ENCODE assay signal across 21 mouse cellular contexts in genomic region chr3:101059214-101059613, GRCm38 (mm10). TPM values are rescaled to one million over a fixed set of nuclear protein-coding genes. Genes with fewer than 3 reads are reported as not detected.
DNase-seq lines count a peak whose midpoint lies in the region; ATAC-seq and TF ChIP-seq lines count a peak whose summit lies in the region.
"Had no signal": no experiment of that assay in that cellular context is flagged by ENCODE, and none has a peak within 500 bp of the region (broad histone marks: within the 10 kb centered on the region; RNA-seq: fewer than 3 reads in every experiment).

No protein-coding gene starts in this region.

- no peaks in the 10 kb centered on the region for H3K79me2 ChIP-seq in heart, adult 2 months (replicated peaks; ENCODE audit: control insufficient read depth, insufficient read depth, low read length)

- H3K4me1 ChIP-seq in forebrain, embryonic 16.5 days (replicated peaks; ENCODE audit: control insufficient read depth, insufficient read depth, low read length) = no peaks in the 10 kb centered on the region
- H3K4me1 ChIP-seq in forebrain, embryonic 10.5 days = no peaks in the 10 kb centered on the region
- no peaks in the 10 kb centered on the region for H3K4me1 ChIP-seq in heart, adult 2 months (ENCODE audit: control insufficient read depth, insufficient read depth, low read length)
- H3K4me1 ChIP-seq: liver, embryonic 12.5 days; lung, embryonic 15.5 days had no signal

- no peak overlapping the region for H3K4me2 ChIP-seq in forebrain, embryonic 16.5 days (ENCODE audit: low read length)
- H3K4me2 ChIP-seq: heart, embryonic 11.5 days; liver, embryonic 12.5 days; lung, embryonic 15.5 days had no signal

- H3K9me3 ChIP-seq in forebrain, embryonic 16.5 days (ENCODE audit: control insufficient read depth, low read length) = no peaks in the 10 kb centered on the region
- no peaks in the 10 kb centered on the region for H3K9me3 ChIP-seq in forebrain, embryonic 10.5 days
- H3K9me3 ChIP-seq: liver, embryonic 12.5 days; lung, embryonic 15.5 days had no signal

- no peak for DNase-seq in forebrain, embryonic 10.5 days (ENCODE audit: extremely low spot score, low spot score)
- DNase-seq in right cerebral cortex, adult 2 months (ENCODE audit: low spot score in 2 of 2) = peak; percentile 26 to 29
- no peak for DNase-seq in right cerebral cortex, postnatal 25 days
- DNase-seq in naive thymus-derived CD4-positive, alpha-beta T cell, adult 2 months (ENCODE audit: low read depth) = peak; percentile 75
- no peak for DNase-seq in heart, postnatal 25 days (ENCODE audit: low spot score)
- no peak for DNase-seq in heart, adult 2 months
- DNase-seq: cerebellum, postnatal 10 days; gastrocnemius, postnatal 36 days; heart, postnatal 14 days; kidney, adult 2 months; kidney, postnatal 14 days; midbrain, embryonic 14.5 days; thymus, postnatal 14 days had no signal

- TF ChIP-seq EP300 in heart, adult 2 months (IDR thresholded peaks at IDR 0.05; ENCODE audit: insufficient read depth, low read depth, low read length) = no peak

- peak; percentile 33; the same call in 1 of the 2 replicates for ATAC-seq in forebrain, embryonic 16.5 days
- ATAC-seq in common myeloid progenitor, adult 5-6 weeks (replicated peaks; ENCODE audit: low read depth, poor library complexity, severe bottlenecking) = 0 out of 2 replicates have a peak, but pooled peaks have one; percentile 43
- ATAC-seq: hindbrain, embryonic 16.5 days; liver, embryonic 12.5 days; Patski had no signal

- intact Hi-C loops in heart, postnatal 25 days (cut with DNase I) = no loop called here
- intact Hi-C loops in heart, adult 2 months (cut with DNase I) = no loop called here

- H3K27ac ChIP-seq in forebrain, embryonic 16.5 days (ENCODE audit: low read length) = no peak overlapping the region
- H3K27ac ChIP-seq in forebrain, embryonic 10.5 days = no peak overlapping the region
- no peak overlapping the region for H3K27ac ChIP-seq in heart, adult 2 months
- H3K27ac ChIP-seq: liver, embryonic 12.5 days; lung, embryonic 15.5 days had no signal

- no peak for TF ChIP-seq CTCF in heart, adult 2 months (IDR thresholded peaks at IDR 0.05)

- no peak overlapping the region for H3K4me3 ChIP-seq in forebrain, embryonic 16.5 days (replicated peaks; ENCODE audit: low read length)
- H3K4me3 ChIP-seq in forebrain, embryonic 10.5 days = no peak overlapping the region
- H3K4me3 ChIP-seq in heart, adult 2 months = no peak overlapping the region
- H3K4me3 ChIP-seq: liver, embryonic 12.5 days; lung, embryonic 15.5 days had no signal

- H3K36me3 ChIP-seq in forebrain, embryonic 16.5 days (ENCODE audit: control insufficient read depth, insufficient read depth) = no peaks in the 10 kb centered on the region
- peaks cover 93% of the 10 kb centered on the region for H3K36me3 ChIP-seq in forebrain, embryonic 10.5 days (replicated peaks)
- H3K36me3 ChIP-seq in heart, adult 2 months (ENCODE audit: control insufficient read depth, insufficient read depth, low read length) = no peaks in the 10 kb centered on the region
- H3K36me3 ChIP-seq: liver, embryonic 12.5 days had no signal

- H3K9ac ChIP-seq in forebrain, embryonic 16.5 days (replicated peaks; ENCODE audit: low read depth, low read length) = no peak overlapping the region
- no peak overlapping the region for H3K9ac ChIP-seq in heart, adult 2 months (ENCODE audit: low read depth, low read length)
- H3K9ac ChIP-seq: liver, embryonic 12.5 days; lung, embryonic 15.5 days had no signal

- 64% methylated on average over 4 of the region's 4 CpGs for WGBS in forebrain, embryonic 16.5 days
- WGBS in forebrain, embryonic 10.5 days = 86% methylated on average over 4 of the region's 4 CpGs
- 65% methylated on average over 4 of the region's 4 CpGs for WGBS in heart, adult 2 months

- H3K27me3 ChIP-seq in forebrain, embryonic 16.5 days (replicated peaks; ENCODE audit: control insufficient read depth, insufficient read depth, low read length) = no peaks in the 10 kb centered on the region
- H3K27me3 ChIP-seq in forebrain, embryonic 10.5 days (ENCODE audit: poor library complexity, severe bottlenecking) = no peaks in the 10 kb centered on the region
- H3K27me3 ChIP-seq in heart, adult 2 months (ENCODE audit: control insufficient read depth, insufficient read depth, low read length) = no peaks in the 10 kb centered on the region
- H3K27me3 ChIP-seq: liver, embryonic 12.5 days; lung, embryonic 15.5 days; Patski had no signal

- no peak for TF ChIP-seq POLR2A in heart, adult 2 months (IDR thresholded peaks at IDR 0.05; ENCODE audit: insufficient read depth, low read depth, low read length)

RNA-seq across cellular contexts. Expression of gene Cd101, which starts 29.9 kb away (rescaled TPM):
- polyA plus RNA-seq in forebrain, embryonic 16.5 days (2015; fragmentation: Nextera tagmentation; extraction: Ambion mirVana) = not detected in 2 replicates
- polyA plus RNA-seq in forebrain, embryonic 10.5 days (2016; fragmentation: Nextera tagmentation; extraction: Ambion mirVana) = 0.05 TPM in 1 of 2 replicates, not detected in the other
- total RNA-seq in common myeloid progenitor, adult 5-6 weeks (2017) = 0.15 TPM in 1 of 2 replicates, not detected in the other
- total RNA-seq in heart, postnatal 25 days (2021) = under 1 TPM; 0.23 to 0.25 TPM
- under 1 TPM; 0.13 to 0.23 TPM for total RNA-seq in heart, adult 2 months (2021)
- polyA plus RNA-seq in heart, adult 2 months (2012; rRNA removed) = 0.41 and 0.50 TPM in 2 replicates
- polyA plus RNA-seq: midbrain, embryonic 14.5 days; Patski; stomach, embryonic 14.5 days had no signal

RNA-seq across cellular contexts. Expression of gene Ptgfrn, which starts 50.9 kb away (rescaled TPM):
- polyA plus RNA-seq in forebrain, embryonic 16.5 days (2015; fragmentation: Nextera tagmentation; extraction: Ambion mirVana) = 3.2 and 3.4 TPM in 2 replicates
- polyA plus RNA-seq in forebrain, embryonic 10.5 days (2016; fragmentation: Nextera tagmentation; extraction: Ambion mirVana) = 3.2 and 3.3 TPM in 2 replicates
- total RNA-seq in common myeloid progenitor, adult 5-6 weeks (2017) = not detected in 2 replicates
- total RNA-seq in heart, postnatal 25 days (2021) = 10 to 100 TPM; 31.0 to 34.9 TPM
- total RNA-seq in heart, adult 2 months (2021) = 10 to 100 TPM; 19.4 to 25.1 TPM
- polyA plus RNA-seq in heart, adult 2 months (2012; rRNA removed) = 18.5 and 27.2 TPM in 2 replicates

Comparison
In these comparisons a context has a peak if more than half of its experiments do, and no peak if none do; other contexts are left out.
1. DNase-seq: peak in right cerebral cortex, adult 2 months (2 of 2) and naive thymus-derived CD4-positive, alpha-beta T cell, adult 2 months (single experiment); none in forebrain, embryonic 10.5 days (single experiment), right cerebral cortex, postnatal 25 days (single experiment), heart, postnatal 25 days (single experiment) and heart, adult 2 months (0 of 2).
2. RNA of gene Ptgfrn, which starts 50.9 kb away (total RNA-seq): 31.0 to 34.9 TPM in heart, postnatal 25 days and 19.4 to 25.1 TPM in heart, adult 2 months; not detected in common myeloid progenitor, adult 5-6 weeks; every median in the first group is over 10 times any median in the second.